In the genomic region with DNA sequence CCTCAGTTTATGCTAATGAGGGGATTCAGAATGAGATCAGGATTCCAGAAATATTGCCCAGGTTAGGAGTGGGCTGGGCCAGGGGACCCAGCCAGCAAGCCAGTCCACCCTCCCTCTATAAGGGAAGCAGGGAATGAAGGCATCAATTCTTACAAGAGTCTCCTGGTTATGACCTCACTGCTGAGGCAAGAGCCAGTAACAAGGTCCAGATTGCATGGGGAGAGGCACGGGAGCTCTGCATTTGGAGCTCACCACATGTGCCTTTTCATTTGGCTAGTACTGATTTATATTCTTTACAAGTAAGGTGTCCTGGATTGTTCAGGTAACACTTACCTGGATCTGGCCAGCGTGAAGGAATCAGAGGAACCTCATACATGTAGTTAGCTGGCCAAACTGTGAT, we compare ENCODE assay signal across 28 mouse cellular contexts. TPM values are rescaled to one million over a fixed set of nuclear protein-coding genes. Genes with fewer than 3 reads are reported as not detected.
"Had no signal": no experiment of that assay in that cellular context is flagged by ENCODE, and none has a peak within 500 bp of the region (broad histone marks: within the 10 kb centered on the region; RNA-seq: fewer than 3 reads in every experiment).

No protein-coding gene starts in this region.

- H3K4me2 ChIP-seq: embryonic facial prominence, embryonic 12.5 days; embryonic facial prominence, embryonic 13.5 days; embryonic facial prominence, embryonic 15.5 days; forebrain, embryonic 12.5 days; forebrain, embryonic 13.5 days; forebrain, embryonic 15.5 days had no signal

- H3K4me1 ChIP-seq: embryonic facial prominence, embryonic 12.5 days; embryonic facial prominence, embryonic 13.5 days; embryonic facial prominence, embryonic 15.5 days; forebrain, embryonic 10.5 days; forebrain, embryonic 12.5 days; forebrain, embryonic 13.5 days; forebrain, embryonic 15.5 days had no signal

- H3K27me3 ChIP-seq: embryonic facial prominence, embryonic 12.5 days; embryonic facial prominence, embryonic 13.5 days; embryonic facial prominence, embryonic 15.5 days; forebrain, embryonic 12.5 days; forebrain, embryonic 13.5 days; forebrain, embryonic 15.5 days had no signal

- H3K4me3 ChIP-seq: embryonic facial prominence, embryonic 12.5 days; embryonic facial prominence, embryonic 13.5 days; embryonic facial prominence, embryonic 15.5 days; erythroblast, embryonic 14.5 days; forebrain, embryonic 10.5 days; forebrain, embryonic 12.5 days; forebrain, embryonic 13.5 days; forebrain, embryonic 15.5 days; gastrocnemius, adult 2 months; heart, adult 2 months had no signal

- DNase-seq: cerebellum, adult 2 months; cerebellum, adult 8-10 months; cerebellum, adult 9-10 months; cerebellum, adult 9-11 months; cerebellum, postnatal 10 days; cerebellum, postnatal 14 days; cerebellum, postnatal 25 days; cerebellum, postnatal 36 days; embryo, embryonic 11 days; forebrain, postnatal 0 days; gastrocnemius, adult 2 months; gastrocnemius, postnatal 10 days; gastrocnemius, postnatal 14 days; gastrocnemius, postnatal 25 days; gastrocnemius, postnatal 36 days; heart, adult 18-20 months; heart, adult 2 months had no signal

- H3K9me3 ChIP-seq: embryonic facial prominence, embryonic 12.5 days; embryonic facial prominence, embryonic 13.5 days; embryonic facial prominence, embryonic 15.5 days; forebrain, embryonic 10.5 days; forebrain, embryonic 12.5 days; forebrain, embryonic 13.5 days; forebrain, embryonic 15.5 days had no signal

- H3K27ac ChIP-seq: embryonic facial prominence, embryonic 12.5 days; embryonic facial prominence, embryonic 13.5 days; embryonic facial prominence, embryonic 15.5 days; forebrain, embryonic 10.5 days; forebrain, embryonic 12.5 days; forebrain, embryonic 13.5 days; forebrain, embryonic 15.5 days; gastrocnemius, adult 2 months; heart, adult 2 months had no signal

- H3K36me3 ChIP-seq: embryonic facial prominence, embryonic 12.5 days; embryonic facial prominence, embryonic 13.5 days; embryonic facial prominence, embryonic 15.5 days; forebrain, embryonic 10.5 days; forebrain, embryonic 12.5 days; forebrain, embryonic 15.5 days had no signal

- H3K9ac ChIP-seq: embryonic facial prominence, embryonic 12.5 days; embryonic facial prominence, embryonic 13.5 days; embryonic facial prominence, embryonic 15.5 days; forebrain, embryonic 12.5 days; forebrain, embryonic 13.5 days; forebrain, embryonic 15.5 days; forebrain, postnatal 0 days had no signal

- ATAC-seq: forebrain, embryonic 13.5 days; forebrain, embryonic 14.5 days; forebrain, embryonic 15.5 days; forebrain, embryonic 16.5 days; forebrain, postnatal 0 days had no signal

RNA-seq across cellular contexts. Expression of a gene that starts 22.3 kb away (rescaled TPM):
- total RNA-seq: granulocyte monocyte progenitor cell, adult 5-6 weeks had no signal
- polyA plus RNA-seq: erythroblast, embryonic 14.5 days had no signal

RNA-seq across cellular contexts. Expression of a gene that starts 48.8 kb away (rescaled TPM):
- total RNA-seq: granulocyte monocyte progenitor cell, adult 5-6 weeks had no signal
- polyA plus RNA-seq: erythroblast, embryonic 14.5 days had no signal
